Mouse (Mus musculus) erythroblast, adult 5-6 weeks (primary cell): ENCODE data around the gene Adarb2. TPM values are rescaled to one million over a fixed set of nuclear protein-coding genes. Genes with fewer than 3 reads are reported as not detected.

Source experiments
- ATAC-seq: replicated peaks from 2 replicates; pipeline ENCODE4 v1.8.0; 2016; ENCODE audit warnings: moderate number of reproducible peaks, mild to moderate bottlenecking, moderate TSS enrichment, inconsistent platforms; ENCODE audit not compliant: poor library complexity, low FRiP score, severe bottlenecking
- total RNA-seq, 2 experiments: library from RNA; stranded (forward) in 1 of 2; stranded (reverse) in 1 of 2; fragments of 150-400 nt in 1 of 2; fragments of 200-764, 138-1000 nt in 1 of 2; gene quantifications; 2 replicates each; pipeline versions ENCODE4 v1.2.3 to v1.2.4; 2015 to 2017; ENCODE audit warnings: low replicate concordance in 2 of 2

Adarb2 gene
- total RNA-seq, 2 experiments from 2014 or later = not detected

GRCm38 (mm10) chr13:8633385-8634337, 431.0 kb downstream of the Adarb2 start:
- ATAC-seq = no peak

- ATAC-seq = no peak
Observed at GRCm38 (mm10) chr13:8642084-8642483, 439.4 kb downstream of the Adarb2 start.

- no peak for ATAC-seq
Observed at GRCm38 (mm10) chr13:8643920-8644319, 441.3 kb downstream of the Adarb2 start.

GRCm38 (mm10) chr13:8644805-8645679, 442.4 kb downstream of the Adarb2 start:
- ATAC-seq = no peak

- ATAC-seq = no peak
Observed at GRCm38 (mm10) chr13:8649261-8649660, 446.6 kb downstream of the Adarb2 start.

GRCm38 (mm10) chr13:8664615-8665240, 462.1 kb downstream of the Adarb2 start:
- no peak for ATAC-seq

- no peak for ATAC-seq
Observed at GRCm38 (mm10) chr13:8677174-8677573, 474.5 kb downstream of the Adarb2 start.

GRCm38 (mm10) chr13:8680470-8681129, 477.9 kb downstream of the Adarb2 start:
- no peak for ATAC-seq

- ATAC-seq = no peak
Observed at GRCm38 (mm10) chr13:8691448-8691847, 488.8 kb downstream of the Adarb2 start.

GRCm38 (mm10) chr13:8692787-8693186, 490.1 kb downstream of the Adarb2 start:
- ATAC-seq = no peak

GRCm38 (mm10) chr13:8698451-8698850, 495.8 kb downstream of the Adarb2 start:
- ATAC-seq = no peak

GRCm38 (mm10) chr13:8699831-8700230, 497.2 kb downstream of the Adarb2 start:
- no peak for ATAC-seq

GRCm38 (mm10) chr13:8700981-8701380, 498.3 kb downstream of the Adarb2 start:
- no peak for ATAC-seq

GRCm38 (mm10) chr13:8705296-8705695, 502.6 kb downstream of the Adarb2 start:
- no peak for ATAC-seq

- ATAC-seq = no peak
Observed at GRCm38 (mm10) chr13:8713377-8713776, 510.7 kb downstream of the Adarb2 start.

GRCm38 (mm10) chr13:8729972-8730645, 527.4 kb downstream of the Adarb2 start:
- ATAC-seq = no peak

- no peak for ATAC-seq
Observed at GRCm38 (mm10) chr13:8737139-8737865, 534.6 kb downstream of the Adarb2 start.

- ATAC-seq = no peak
Observed at GRCm38 (mm10) chr13:8742792-8743191, 540.1 kb downstream of the Adarb2 start.
